Mouse (Mus musculus) bone marrow macrophage, adult 2 months (primary cell): ENCODE measurements at regions not wholly inside any gene's neighbourhood (a gene's known extent, or its start where the extent isn't known, plus 50 kb on each side); places are given as distances from the start of the nearest gene placed in this dataset.

ENCODE experiments used
- H3K27ac ChIP-seq: 2 replicates; pipeline ENCODE4 v1.5.1; 2012; ENCODE audit warnings: low read depth, low read length; ENCODE audit not compliant: insufficient read depth
- H3K4me1 ChIP-seq: 2 replicates; pipeline ENCODE4 v1.6.1; 2012; ENCODE audit warnings: low read length; ENCODE audit not compliant: control insufficient read depth, insufficient read depth
- H3K4me3 ChIP-seq: 2 replicates; pipeline ENCODE4 v1.5.1; 2012; ENCODE audit warnings: mild to moderate bottlenecking, low read length, moderate library complexity; ENCODE audit not compliant: insufficient read depth
- CTCF ChIP-seq: IDR thresholded peaks from 2 replicates; pipeline ENCODE4 v1.5.1; 2012; ENCODE audit warnings: low read depth, mild to moderate bottlenecking, low read length, moderate library complexity
- POLR2A ChIP-seq: IDR thresholded peaks from 2 replicates; pipeline ENCODE4 v1.6.1; 2012; ENCODE audit warnings: mild to moderate bottlenecking, low read depth, low read length, borderline replicate concordance

DNA sequence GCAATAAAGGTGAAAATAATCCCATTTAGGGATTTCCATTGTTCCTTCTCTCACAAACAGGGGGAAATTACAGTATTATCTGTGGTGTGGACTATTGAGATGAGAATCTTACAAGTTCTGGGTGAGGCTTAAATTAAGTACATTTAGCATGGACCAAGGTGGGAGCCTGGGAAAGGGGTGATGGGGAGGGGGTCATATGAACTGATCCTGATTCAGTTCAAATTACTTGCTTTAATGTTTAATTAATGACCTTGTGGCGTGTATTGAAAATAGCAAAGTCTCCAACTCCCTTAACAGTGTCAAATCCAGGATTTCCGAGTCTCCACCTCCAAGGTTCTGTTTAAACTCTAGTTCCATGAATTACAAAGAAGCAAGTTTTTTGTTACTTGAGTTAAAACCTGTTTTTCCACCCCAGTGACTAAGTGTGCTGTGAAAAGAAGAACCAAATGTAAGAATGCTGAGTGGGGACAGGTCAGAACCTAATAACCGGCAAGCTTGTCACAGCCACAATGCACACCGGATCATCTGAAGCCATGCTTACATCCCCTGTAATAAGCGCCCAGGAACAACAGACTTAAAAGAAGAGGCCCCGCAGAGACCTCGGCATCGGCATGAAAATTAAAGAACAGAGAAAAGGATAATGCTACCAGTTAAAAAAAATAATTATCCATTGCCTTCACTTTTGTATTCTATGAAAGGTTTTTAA, 243.8 kb upstream of the Cd180 start:
- Histone ChIP-seq H3K4me3 (no peak overlapping the region), H3K27ac (no peak overlapping the region), H3K4me1 (no peaks in the 10 kb centered on the region)
- no peak for TF ChIP-seq CTCF
- no peak for TF ChIP-seq POLR2A

DNA sequence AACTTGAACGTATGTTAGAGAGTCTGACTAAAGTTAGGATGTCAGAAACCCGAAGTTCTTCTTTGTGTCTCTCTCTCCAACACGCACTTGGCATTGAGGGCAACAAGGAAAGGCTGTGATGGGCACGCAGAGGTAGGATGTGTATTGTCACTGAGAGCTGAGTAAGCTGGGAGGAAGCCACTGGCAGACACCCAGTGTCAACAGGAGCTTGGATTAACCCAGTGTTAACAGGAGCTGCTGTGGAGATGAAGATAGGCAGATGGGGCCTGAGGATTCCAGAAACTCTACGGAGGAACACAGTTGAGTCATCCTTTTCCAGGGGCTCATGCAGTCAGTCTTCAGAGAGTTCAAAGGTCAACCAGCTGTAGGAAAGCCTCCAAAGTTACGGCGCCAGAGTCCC, 242.2 kb upstream of the Cd180 start:
- H3K4me3 ChIP-seq: no peak overlapping the region
- no peak for TF ChIP-seq POLR2A
- no peak for TF ChIP-seq CTCF
- H3K4me1 ChIP-seq: no peaks in the 10 kb centered on the region
- H3K27ac ChIP-seq: no peak overlapping the region

DNA sequence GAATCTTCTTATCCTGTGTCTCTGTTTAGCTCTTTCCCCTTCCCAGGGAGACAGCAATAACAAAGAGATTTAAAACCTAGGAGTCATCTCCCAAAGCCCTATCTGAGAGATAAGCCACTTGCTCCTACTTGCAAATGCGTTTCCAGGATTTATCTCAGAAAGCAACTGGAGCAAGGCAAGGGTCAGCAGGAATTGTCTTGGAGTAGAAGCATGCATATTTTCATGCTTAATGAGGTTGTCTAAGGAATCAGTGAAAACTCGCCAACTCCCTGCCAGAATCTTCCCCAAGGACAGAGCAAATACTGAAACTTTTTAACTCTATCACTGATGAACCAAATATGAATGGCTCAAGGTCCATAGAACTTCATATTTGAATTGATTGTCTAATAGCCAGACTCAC, 234.6 kb upstream of the Cd180 start:
- H3K4me3 ChIP-seq: no peak overlapping the region
- TF ChIP-seq CTCF (no peak), POLR2A (no peak)
- H3K27ac ChIP-seq: no peak overlapping the region
- H3K4me1 ChIP-seq: no peaks in the 10 kb centered on the region

DNA sequence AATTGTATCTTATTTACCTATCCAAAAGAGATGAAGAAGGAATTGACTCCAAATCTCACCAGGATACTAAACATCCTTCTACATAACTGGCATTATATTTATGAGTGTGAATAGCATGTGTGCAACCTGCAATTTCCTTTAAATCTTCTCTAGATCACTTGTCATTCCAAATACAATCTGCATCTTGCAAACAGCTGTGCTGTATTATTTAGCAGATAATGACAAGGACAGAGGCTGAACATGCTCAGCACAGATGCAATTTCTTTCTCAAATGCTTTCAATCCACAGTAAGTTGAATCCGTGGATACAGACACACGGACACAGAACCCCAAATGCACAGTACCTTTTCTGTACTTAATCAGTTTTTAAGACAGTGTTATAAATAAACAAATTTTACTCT, 229.4 kb upstream of the Cd180 start:
- TF ChIP-seq CTCF (no peak), POLR2A (no peak)
- Histone ChIP-seq H3K27ac (no peak overlapping the region), H3K4me1 (peaks cover 4% of the 10 kb centered on the region), H3K4me3 (no peak overlapping the region)

DNA sequence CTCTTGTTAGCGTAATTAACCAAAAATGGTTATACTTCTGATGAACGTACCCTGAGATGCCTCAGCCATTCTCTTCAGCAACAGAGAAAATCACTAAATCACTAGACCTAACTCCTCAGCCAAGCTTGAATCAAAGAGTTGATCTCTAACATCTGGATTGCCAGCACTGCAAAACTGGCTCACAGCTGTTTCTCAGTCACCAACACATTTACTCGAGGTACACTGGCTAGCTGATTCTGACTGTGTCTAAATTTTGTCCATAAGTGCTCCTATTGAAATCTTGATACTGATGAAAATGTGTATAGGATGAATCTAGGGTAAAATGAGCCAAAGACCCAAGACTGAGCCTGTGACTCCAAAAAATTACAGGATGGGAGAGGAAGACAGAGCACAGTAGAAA, 211.5 kb upstream of the Cd180 start:
- H3K4me1 ChIP-seq: no peaks in the 10 kb centered on the region
- H3K4me3 ChIP-seq: no peak overlapping the region
- TF ChIP-seq CTCF (no peak), POLR2A (no peak)
- no peak overlapping the region for H3K27ac ChIP-seq

DNA sequence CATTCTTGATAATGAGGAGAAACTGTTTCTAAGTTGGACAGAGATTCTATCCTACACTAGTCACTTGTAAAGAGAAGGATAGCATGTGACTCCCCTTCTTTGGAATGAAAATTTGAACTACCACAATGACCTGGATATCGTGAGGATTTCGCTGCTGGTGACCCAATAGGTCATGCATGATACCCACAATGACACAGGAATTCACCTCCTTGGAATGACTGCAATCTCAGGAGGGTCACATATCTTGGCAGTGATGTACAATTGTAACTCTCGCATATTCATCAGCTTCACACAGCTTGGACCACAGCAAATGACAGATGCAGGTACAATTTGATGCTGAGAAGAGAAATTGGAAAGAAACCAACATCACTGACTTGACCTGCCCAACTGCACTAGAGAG, 210.9 kb upstream of the Cd180 start:
- TF ChIP-seq POLR2A: no peak
- TF ChIP-seq CTCF: no peak
- Histone ChIP-seq H3K4me3 (no peak overlapping the region), H3K27ac (no peak overlapping the region), H3K4me1 (no peaks in the 10 kb centered on the region)

DNA sequence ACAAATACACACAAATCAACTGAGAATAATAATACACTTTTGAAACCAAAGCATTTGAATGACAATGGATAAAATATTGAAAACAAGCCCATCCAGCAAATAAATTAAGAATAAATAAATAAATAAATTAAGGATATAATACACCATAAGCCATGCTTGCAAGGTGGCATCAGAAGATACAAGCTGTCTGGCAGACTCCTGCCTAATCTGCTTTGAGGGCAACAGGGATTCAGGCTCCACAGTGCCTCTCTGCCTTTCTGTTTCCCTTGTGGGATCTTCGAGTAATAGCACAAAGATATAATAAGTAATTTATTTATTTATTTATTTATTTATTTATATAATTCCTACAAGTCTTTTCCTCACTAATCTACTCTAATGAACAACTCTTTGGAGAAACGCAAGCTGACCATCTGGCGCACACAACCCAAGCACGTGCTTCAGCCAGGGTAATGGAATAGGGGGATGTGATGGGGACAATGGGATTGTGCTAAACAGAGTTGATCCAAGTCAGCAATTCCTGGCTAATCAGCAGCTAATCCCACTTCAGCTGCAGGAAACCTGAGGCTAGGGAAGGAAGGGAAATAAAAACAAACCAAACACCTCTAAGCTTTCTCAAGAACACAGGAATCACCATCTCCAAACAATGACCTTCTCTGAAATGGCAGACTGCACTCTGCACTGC, 205.8 kb upstream of the Cd180 start:
- Histone ChIP-seq H3K4me1 (no peaks in the 10 kb centered on the region), H3K27ac (no peak overlapping the region), H3K4me3 (no peak overlapping the region)
- no peak for TF ChIP-seq POLR2A
- no peak for TF ChIP-seq CTCF

DNA sequence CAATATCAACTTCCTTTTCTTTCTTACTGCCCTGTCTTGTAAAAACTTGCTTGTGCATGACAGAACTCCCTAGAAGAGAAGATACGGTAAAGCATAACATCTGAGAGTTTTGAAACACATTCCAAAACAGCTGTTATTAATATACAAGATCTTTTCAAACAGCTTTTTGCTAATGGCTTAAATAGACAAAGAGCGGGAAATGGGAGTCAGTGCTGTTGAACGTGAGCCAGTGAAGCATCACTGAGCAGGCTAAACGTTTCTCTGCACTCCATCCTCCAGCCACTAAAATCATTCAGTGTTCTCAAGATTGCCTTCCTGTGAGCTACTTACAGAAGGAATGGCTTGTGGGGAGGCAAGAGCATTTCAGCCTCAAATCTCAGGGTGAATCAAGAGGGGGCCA, 202.0 kb upstream of the Cd180 start:
- H3K27ac ChIP-seq: no peak overlapping the region
- TF ChIP-seq CTCF: no peak
- H3K4me3 ChIP-seq: no peak overlapping the region
- H3K4me1 ChIP-seq: no peaks in the 10 kb centered on the region

DNA sequence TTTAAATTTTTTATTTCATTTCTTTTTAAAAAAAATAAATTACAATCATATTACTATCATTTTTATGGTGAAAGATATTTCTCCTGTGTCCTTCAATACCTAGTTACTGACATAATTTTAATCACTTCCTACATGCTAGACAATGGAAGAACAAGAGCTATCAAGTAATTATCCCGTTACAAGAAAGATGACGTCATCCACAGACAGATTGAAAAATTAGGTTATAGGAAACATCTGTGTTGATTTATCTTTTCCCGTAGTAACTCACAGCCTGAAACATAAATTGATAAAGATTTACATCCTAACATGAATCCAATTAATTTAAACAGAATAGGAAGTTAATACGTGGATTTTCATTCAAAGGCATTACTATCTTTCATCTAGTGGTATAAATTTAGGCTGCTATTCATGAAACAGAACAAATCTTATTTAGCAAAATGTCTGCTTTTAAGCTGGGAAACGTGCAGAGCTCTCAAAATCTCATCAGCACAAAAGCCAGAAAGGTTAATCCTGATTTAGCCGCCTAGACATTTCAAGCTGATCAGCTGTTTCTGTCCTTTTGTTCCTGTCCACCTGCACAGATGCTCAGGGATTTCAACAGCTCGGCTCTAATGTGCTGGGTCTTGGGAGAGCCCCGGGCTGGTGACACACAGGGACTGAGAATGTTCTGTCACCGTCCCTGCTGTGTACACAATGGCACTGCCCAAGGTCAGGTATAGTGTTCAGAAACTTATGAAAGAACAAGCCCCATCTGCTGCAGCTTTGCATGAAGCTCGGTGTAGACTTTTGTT, 189.0 kb upstream of the Cd180 start:
- Histone ChIP-seq H3K27ac (no peak overlapping the region), H3K4me1 (no peaks in the 10 kb centered on the region), H3K4me3 (no peak overlapping the region)
- TF ChIP-seq POLR2A (no peak), CTCF (no peak)

DNA sequence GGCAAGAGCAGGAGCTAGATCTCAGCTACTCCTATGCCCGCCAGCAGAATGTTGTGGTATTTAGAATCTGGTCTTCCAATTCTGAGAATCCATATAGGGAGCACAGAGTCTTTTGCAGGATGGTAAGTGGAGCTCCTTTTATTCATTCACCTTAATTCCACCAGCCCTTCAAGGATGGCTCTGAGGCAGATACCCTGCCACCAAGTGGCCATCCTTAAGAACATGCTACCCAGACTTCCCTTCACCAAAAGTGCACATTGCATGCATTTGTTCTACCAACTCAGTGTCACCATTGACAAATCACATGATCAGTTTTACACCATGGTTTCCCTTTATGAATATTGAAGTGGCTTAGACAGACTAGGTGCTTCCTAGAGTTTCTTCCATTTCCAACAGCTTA, 186.1 kb upstream of the Cd180 start:
- no peaks in the 10 kb centered on the region for H3K4me1 ChIP-seq
- H3K4me3 ChIP-seq: no peak overlapping the region
- TF ChIP-seq POLR2A (no peak), CTCF (no peak)
- no peak overlapping the region for H3K27ac ChIP-seq
